8 mouse cellular contexts compared by ENCODE assay signal in genomic region chr4:116878491-116878890, GRCm38 (mm10). TPM values are rescaled to one million over a fixed set of nuclear protein-coding genes. Genes with fewer than 3 reads are reported as not detected.
DNase-seq lines count a peak whose midpoint lies in the region; ATAC-seq and TF ChIP-seq lines count a peak whose summit lies in the region.

No protein-coding gene starts in this region.

- TF ChIP-seq POLR2A in kidney, adult 2 months (IDR thresholded peaks at IDR 0.05; ENCODE audit: low read depth, low read length), result no peak

- 4% methylated on average over 11 of the region's 11 CpGs for WGBS in kidney, adult 2 months
- WGBS in heart, embryonic 15.5 days, result 6% methylated on average over 11 of the region's 11 CpGs
- WGBS in midbrain, embryonic 10.5 days, result 5% methylated on average over 11 of the region's 11 CpGs

- H3K4me1 ChIP-seq in kidney, adult 2 months (ENCODE audit: control insufficient read depth, insufficient read depth, low read length), result no peaks in the 10 kb centered on the region; the same call in 1 of the 2 replicates
- peaks cover 11% of the 10 kb centered on the region; the same call in 1 of the 2 replicates for H3K4me1 ChIP-seq in heart, embryonic 15.5 days (replicated peaks)
- peaks cover 23% of the 10 kb centered on the region for H3K4me1 ChIP-seq in midbrain, embryonic 10.5 days

- ATAC-seq in heart, embryonic 15.5 days (replicated peaks; ENCODE audit: insufficient number of reproducible peaks, insufficient read depth, low FRiP score, low read depth), result no peak

- H3K9me3 ChIP-seq in heart, embryonic 15.5 days (replicated peaks), result no peaks in the 10 kb centered on the region
- no peaks in the 10 kb centered on the region for H3K9me3 ChIP-seq in midbrain, embryonic 10.5 days (replicated peaks)

- H3K27me3 ChIP-seq in kidney, adult 2 months (replicated peaks; ENCODE audit: control insufficient read depth, insufficient read depth, low read length), result 0 out of 2 replicates have a peak, but pooled peaks cover 1% of the 10 kb centered on the region
- H3K27me3 ChIP-seq in heart, embryonic 15.5 days, result peaks cover 7% of the 10 kb centered on the region; the same call in 1 of the 2 replicates
- 0 out of 2 replicates have a peak, but pooled peaks cover 6% of the 10 kb centered on the region for H3K27me3 ChIP-seq in midbrain, embryonic 10.5 days (ENCODE audit: low read depth, poor library complexity, severe bottlenecking)

- peak overlapping the region; percentile 98 for H3K4me2 ChIP-seq in heart, embryonic 15.5 days

- peak overlapping the region; percentile 44 for H3K4me3 ChIP-seq in kidney, adult 2 months (ENCODE audit: insufficient read depth, low read depth, low read length)
- H3K4me3 ChIP-seq in heart, embryonic 15.5 days, result peak overlapping the region; percentile 96
- H3K4me3 ChIP-seq in midbrain, embryonic 10.5 days, result peak overlapping the region; percentile 84

- no peaks in the 10 kb centered on the region for H3K36me3 ChIP-seq in kidney, adult 2 months (ENCODE audit: control insufficient read depth, insufficient read depth, low read length)
- H3K36me3 ChIP-seq in heart, embryonic 15.5 days, result no peaks in the 10 kb centered on the region
- 0 out of 2 replicates have a peak, but pooled peaks cover 3% of the 10 kb centered on the region for H3K36me3 ChIP-seq in midbrain, embryonic 10.5 days

- no peak overlapping the region; the same call in 1 of the 2 replicates for H3K27ac ChIP-seq in kidney, adult 2 months (ENCODE audit: insufficient read depth, low read depth, low read length)
- peak overlapping the region; percentile 88; the same call in 1 of the 2 replicates for H3K27ac ChIP-seq in heart, embryonic 15.5 days
- peak overlapping the region; percentile 97 for H3K27ac ChIP-seq in midbrain, embryonic 10.5 days (replicated peaks)

- no peak for TF ChIP-seq CTCF in kidney, adult 2 months (conservative IDR thresholded peaks at IDR 0.05; ENCODE audit: insufficient read depth, insufficient read length, low read depth, low read length)

- peak; percentile 21 for DNase-seq in kidney, adult 2 months
- DNase-seq in kidney, adult 11 months, result no peak
- peak; percentile 24 for DNase-seq in cerebellum, adult 8-10 months
- peak; percentile 62 to 66 for DNase-seq in layer of hippocampus, adult 8-10 months (ENCODE audit: low spot score in 2 of 2)
- DNase-seq in midbrain, embryonic 10.5 days (ENCODE audit: low spot score), result peak; percentile 58
- DNase-seq in yolk sac, embryonic 10.5 days (ENCODE audit: low spot score), result peak; percentile 3
- no peak for DNase-seq in c-Kit-positive CD71-positive TER-119-positive erythroid progenitor cells, embryonic 14.5 days (ENCODE audit: low spot score)

- peak overlapping the region; percentile 79 for H3K9ac ChIP-seq in heart, embryonic 15.5 days

RNA-seq across cellular contexts. Expression of gene Zswim5, which starts 1.3 kb away (rescaled TPM):
- polyA plus RNA-seq in kidney, adult 2 months (2012; rRNA removed), result 7.4 and 7.5 TPM in 2 replicates
- 0.42 and 0.60 TPM in 2 replicates for polyA plus RNA-seq in heart, embryonic 15.5 days (2015; fragmentation: Nextera tagmentation; extraction: Ambion mirVana)
- total RNA-seq in layer of hippocampus, adult 8-10 months (2022), result 10 to 100 TPM; 14.5 to 17.4 (median 16.1) TPM
- polyA plus RNA-seq in midbrain, embryonic 10.5 days (2016; fragmentation: Nextera tagmentation; extraction: Ambion mirVana), result 5.7 and 7.4 TPM in 2 replicates

RNA-seq across cellular contexts. Expression of gene Hpdl, which starts 57.0 kb away (rescaled TPM):
- 2.1 and 2.5 TPM in 2 replicates for polyA plus RNA-seq in kidney, adult 2 months (2012; rRNA removed)
- 0.89 and 1.0 TPM in 2 replicates for polyA plus RNA-seq in heart, embryonic 15.5 days (2015; fragmentation: Nextera tagmentation; extraction: Ambion mirVana)
- total RNA-seq in layer of hippocampus, adult 8-10 months (2022), result 1 to 10 TPM; 3.1 to 5.5 (median 5.2) TPM
- polyA plus RNA-seq in midbrain, embryonic 10.5 days (2016; fragmentation: Nextera tagmentation; extraction: Ambion mirVana), result 1.0 and 1.2 TPM in 2 replicates

Comparison
In these comparisons a context has a peak if more than half of its experiments do, and no peak if none do; other contexts are left out.
1. DNase-seq: peak in kidney, adult 2 months (single experiment), cerebellum, adult 8-10 months (single experiment), layer of hippocampus, adult 8-10 months (2 of 2), midbrain, embryonic 10.5 days (single experiment) and yolk sac, embryonic 10.5 days (single experiment); none in kidney, adult 11 months (single experiment) and c-Kit-positive CD71-positive TER-119-positive erythroid progenitor cells, embryonic 14.5 days (single experiment).
2. H3K4me3 ChIP-seq: peak in every context shown above with its lines; median percentile 96 in heart, embryonic 15.5 days; 84 in midbrain, embryonic 10.5 days; 44 in kidney, adult 2 months.